In genomic region chr4:136028689-136029088, GRCm38 (mm10) we compare ENCODE assay signal across 16 mouse cellular contexts. TPM values are rescaled to one million over a fixed set of nuclear protein-coding genes. Genes with fewer than 3 reads are reported as not detected.
DNase-seq lines count a peak whose midpoint lies in the region; ATAC-seq and TF ChIP-seq lines count a peak whose summit lies in the region.
"Had no signal": no experiment of that assay in that cellular context is flagged by ENCODE, and none has a peak within 500 bp of the region (broad histone marks: within the 10 kb centered on the region; RNA-seq: fewer than 3 reads in every experiment).

No protein-coding gene starts in this region.

- no peak overlapping the region for H3K9ac ChIP-seq in heart, postnatal 0 days (replicated peaks; ENCODE audit: low read depth, low read length)
- peak overlapping the region; percentile 47 for H3K9ac ChIP-seq in liver, embryonic 16.5 days (ENCODE audit: low read depth, low read length)
- H3K9ac ChIP-seq: lung, embryonic 15.5 days had no signal

- H3K27ac ChIP-seq in heart, postnatal 0 days (ENCODE audit: low read depth): no peak overlapping the region
- H3K27ac ChIP-seq in brown adipose tissue, adult 24 weeks (replicated peaks; ENCODE audit: low read depth, low read length): peak overlapping the region; percentile 36; the same call in 1 of the 2 replicates
- H3K27ac ChIP-seq in liver, embryonic 16.5 days (ENCODE audit: low read length): peak overlapping the region; percentile 79
- H3K27ac ChIP-seq: lung, embryonic 15.5 days; midbrain, embryonic 10.5 days had no signal

- no peaks in the 10 kb centered on the region for H3K4me1 ChIP-seq in heart, postnatal 0 days (ENCODE audit: control insufficient read depth, insufficient read depth)
- H3K4me1 ChIP-seq in brown adipose tissue, adult 24 weeks (ENCODE audit: control insufficient read depth, insufficient read depth, insufficient read length, low read length): peaks cover 3% of the 10 kb centered on the region
- H3K4me1 ChIP-seq in liver, embryonic 16.5 days (ENCODE audit: control insufficient read depth, low read depth, low read length): peaks cover 44% of the 10 kb centered on the region
- H3K4me1 ChIP-seq: lung, embryonic 15.5 days had no signal

- TF ChIP-seq CTCF in heart, postnatal 0 days (IDR thresholded peaks at IDR 0.05; ENCODE audit: low read depth): no peak

- no peaks in the 10 kb centered on the region for H3K9me3 ChIP-seq in heart, postnatal 0 days (replicated peaks; ENCODE audit: control insufficient read depth, low read length)
- H3K9me3 ChIP-seq in liver, embryonic 16.5 days (replicated peaks; ENCODE audit: control insufficient read depth, low read length): no peaks in the 10 kb centered on the region
- H3K9me3 ChIP-seq: lung, embryonic 15.5 days; midbrain, embryonic 10.5 days had no signal

- 71% methylated on average over 5 of the region's 5 CpGs for WGBS in heart, postnatal 0 days
- 29% methylated on average over 5 of the region's 5 CpGs for WGBS in liver, embryonic 16.5 days (ENCODE audit: insufficient replicate concordance)

- no peaks in the 10 kb centered on the region for H3K36me3 ChIP-seq in heart, postnatal 0 days (replicated peaks; ENCODE audit: control insufficient read depth, insufficient read depth, low read length)
- H3K36me3 ChIP-seq in liver, embryonic 16.5 days (ENCODE audit: control insufficient read depth, insufficient read depth): no peaks in the 10 kb centered on the region
- H3K36me3 ChIP-seq: lung, embryonic 15.5 days; midbrain, embryonic 10.5 days had no signal

- H3K4me2 ChIP-seq in heart, postnatal 0 days (ENCODE audit: low read depth, low read length): peak overlapping the region; percentile 20; the same call in 1 of the 2 replicates
- H3K4me2 ChIP-seq in liver, embryonic 16.5 days (ENCODE audit: low read depth, low read length): peak overlapping the region; percentile 53
- H3K4me2 ChIP-seq: heart, embryonic 11.5 days; lung, embryonic 15.5 days had no signal

- no peak for ATAC-seq in heart, postnatal 0 days (ENCODE audit: insufficient read depth, low read depth)
- ATAC-seq in liver, embryonic 16.5 days (ENCODE audit: low read depth): no peak

- no peak overlapping the region for H3K4me3 ChIP-seq in heart, postnatal 0 days (ENCODE audit: low read depth, low read length)
- H3K4me3 ChIP-seq in brown adipose tissue, adult 24 weeks (ENCODE audit: insufficient read depth, low read depth, low read length): no peak overlapping the region
- peak overlapping the region; percentile 34 for H3K4me3 ChIP-seq in liver, embryonic 16.5 days (ENCODE audit: low read depth, low read length)
- H3K4me3 ChIP-seq: lung, embryonic 15.5 days; midbrain, embryonic 10.5 days had no signal

- no peak for TF ChIP-seq EP300 in heart, postnatal 0 days (IDR thresholded peaks at IDR 0.05; ENCODE audit: low read depth)

- H3K27me3 ChIP-seq in heart, postnatal 0 days (ENCODE audit: control insufficient read depth, insufficient read depth, low read length): no peaks in the 10 kb centered on the region
- H3K27me3 ChIP-seq in liver, embryonic 16.5 days (ENCODE audit: control insufficient read depth, insufficient read depth, low read depth, low read length): no peaks in the 10 kb centered on the region
- H3K27me3 ChIP-seq: lung, embryonic 15.5 days had no signal

- DNase-seq in heart, postnatal 0 days (ENCODE audit: low spot score): no peak
- DNase-seq in heart, adult 9 months (ENCODE audit: low spot score in 2 of 2): no peak
- DNase-seq in CD4-positive, CD25-positive, alpha-beta regulatory T cell, adult 2 months (ENCODE audit: low read depth, low spot score): peak; percentile 56
- DNase-seq in neural tube, embryonic 10.5 days (ENCODE audit: extremely low spot score, low spot score): no peak
- DNase-seq in Muller cell, postnatal 12 days (ENCODE audit: inconsistent ontology term): no peak
- DNase-seq in cerebellum, postnatal 36 days: no peak
- DNase-seq: adrenal gland, postnatal 36 days; cerebellum, adult 8-10 months; embryo, embryonic 11 days; gastrocnemius, postnatal 10 days; kidney, adult 2 months had no signal

RNA-seq across cellular contexts. Expression of gene Eloa, which starts 7.1 kb away (rescaled TPM):
- 24.8 and 28.2 TPM in 2 replicates for total RNA-seq in heart, postnatal 0 days (2014; rRNA removed; ENCODE audit: low replicate concordance)
- polyA plus RNA-seq in heart, postnatal 0 days (2015; fragmentation: Nextera tagmentation; extraction: Ambion mirVana): 20.5 and 21.0 TPM in 2 replicates
- 28.3 and 33.8 TPM in 2 replicates for polyA plus RNA-seq in brown adipose tissue, adult 24 weeks (2012; ENCODE audit: insufficient read depth, insufficient read length, missing spikeins)
- polyA plus RNA-seq in liver, embryonic 16.5 days (2015; fragmentation: Nextera tagmentation; extraction: Ambion mirVana): 29.1 and 29.4 TPM in 2 replicates

RNA-seq across cellular contexts. Expression of gene Rpl11, which starts 24.5 kb away (rescaled TPM):
- total RNA-seq in heart, postnatal 0 days (2014; rRNA removed; ENCODE audit: low replicate concordance): 881 and 949 TPM in 2 replicates
- 229 and 242 TPM in 2 replicates for polyA plus RNA-seq in heart, postnatal 0 days (2015; fragmentation: Nextera tagmentation; extraction: Ambion mirVana)
- 772 and 1,311 TPM in 2 replicates for polyA plus RNA-seq in brown adipose tissue, adult 24 weeks (2012; ENCODE audit: insufficient read depth, insufficient read length, missing spikeins)
- 216 and 219 TPM in 2 replicates for polyA plus RNA-seq in liver, embryonic 16.5 days (2015; fragmentation: Nextera tagmentation; extraction: Ambion mirVana)

RNA-seq across cellular contexts. Expression of gene Pithd1, which starts 41.6 kb away (rescaled TPM):
- 24.4 and 35.7 TPM in 2 replicates for total RNA-seq in heart, postnatal 0 days (2014; rRNA removed; ENCODE audit: low replicate concordance)
- polyA plus RNA-seq in heart, postnatal 0 days (2015; fragmentation: Nextera tagmentation; extraction: Ambion mirVana): 29.5 and 30.7 TPM in 2 replicates
- 20.3 and 31.3 TPM in 2 replicates for polyA plus RNA-seq in brown adipose tissue, adult 24 weeks (2012; ENCODE audit: insufficient read depth, insufficient read length, missing spikeins)
- polyA plus RNA-seq in liver, embryonic 16.5 days (2015; fragmentation: Nextera tagmentation; extraction: Ambion mirVana): 61.4 and 63.3 TPM in 2 replicates

RNA-seq across cellular contexts. Expression of gene Lypla2, which starts 56.3 kb away (rescaled TPM):
- 53.0 and 58.4 TPM in 2 replicates for total RNA-seq in heart, postnatal 0 days (2014; rRNA removed; ENCODE audit: low replicate concordance)
- polyA plus RNA-seq in heart, postnatal 0 days (2015; fragmentation: Nextera tagmentation; extraction: Ambion mirVana): 63.3 and 66.8 TPM in 2 replicates
- 29.3 and 29.8 TPM in 2 replicates for polyA plus RNA-seq in brown adipose tissue, adult 24 weeks (2012; ENCODE audit: insufficient read depth, insufficient read length, missing spikeins)
- polyA plus RNA-seq in liver, embryonic 16.5 days (2015; fragmentation: Nextera tagmentation; extraction: Ambion mirVana): 37.0 and 39.9 TPM in 2 replicates
